Mouse (Mus musculus) limb, embryonic 14.5 days (tissue): Measurements from ENCODE around the gene Abca3. TPM values are rescaled to one million over a fixed set of nuclear protein-coding genes. Genes with fewer than 3 reads are reported as not detected.

Experiments
- ATAC-seq: fragments of 200-750 bp; cut with Nextera tagmentation; 2 replicates; pipeline ENCODE4 v1.8.0; 2017; ENCODE audit warnings: low read depth, moderate number of reproducible peaks, moderate TSS enrichment; ENCODE audit not compliant: low FRiP score
- DNase-seq: peaks from one replicate; pipeline ENCODE4 v3.0.0-alpha.2; 2015; ENCODE audit warnings: low spot score
- H3K27ac ChIP-seq: fragments of 300-500 bp; sonication (generic); replicated peaks from 2 replicates; pipeline ENCODE4 v1.5.1; 2014; ENCODE audit warnings: low read depth, mild to moderate bottlenecking, low read length, moderate library complexity, mixed read lengths
- H3K27me3 ChIP-seq: fragments of 300-500 bp; sonication (generic); 2 replicates; pipeline ENCODE4 v1.6.1; 2014; ENCODE audit warnings: low read length, mixed read lengths; ENCODE audit not compliant: control insufficient read depth, insufficient read depth
- H3K36me3 ChIP-seq: fragments of 300-500 bp; sonication (generic); 2 replicates; pipeline ENCODE4 v1.6.1; 2014; ENCODE audit warnings: mild to moderate bottlenecking, low read length, moderate library complexity, mixed read lengths; ENCODE audit not compliant: control insufficient read depth, insufficient read depth
- H3K4me1 ChIP-seq: fragments of 300-500 bp; sonication (generic); 2 replicates; pipeline ENCODE4 v1.6.1; 2014; ENCODE audit warnings: antibody characterized with exemption, low read length, mixed read lengths; ENCODE audit not compliant: control insufficient read depth, insufficient read depth
- H3K4me2 ChIP-seq: fragments of 300-500 bp; sonication (generic); replicated peaks from 2 replicates; pipeline ENCODE4 v1.6.1; 2014; ENCODE audit warnings: low read depth, mild to moderate bottlenecking, low read length, moderate library complexity; ENCODE audit not compliant: severe bottlenecking
- H3K4me3 ChIP-seq: fragments of 300-500 bp; sonication (generic); replicated peaks from 2 replicates; pipeline ENCODE4 v1.5.1; 2014; ENCODE audit warnings: low read length
- H3K9ac ChIP-seq: fragments of 300-500 bp; sonication (generic); 2 replicates; pipeline ENCODE4 v1.6.1; 2014; ENCODE audit warnings: mild to moderate bottlenecking, low read depth, low read length, moderate library complexity; ENCODE audit not compliant: severe bottlenecking
- H3K9me3 ChIP-seq: fragments of 300-500 bp; sonication (generic); 2 replicates; pipeline ENCODE4 v1.6.1; 2016; ENCODE audit warnings: low read length; ENCODE audit not compliant: control insufficient read depth
- POLR2A ChIP-seq: fragments of 200-500 bp; IDR thresholded peaks from 2 replicates; pipeline ENCODE4 v1.8.0; 2012; ENCODE audit warnings: inconsistent platforms, mild to moderate bottlenecking, moderate library complexity, borderline replicate concordance; ENCODE audit not compliant: insufficient read depth, insufficient read length; ENCODE audit errors: extremely low read depth
- WGBS: fragments of 180-500 bp; shearing (Covaris S2); extraction: QIAGEN DNeasy Blood & Tissue Kit; methylation state at CpG from one replicate; pipeline ENCODE4 v1.1.7; 2014; 5-methylcytosine and 5-hydroxymethylcytosine counted together
- polyA plus RNA-seq, 2 experiments: library from polyadenylated mRNA; depleted of rRNA in 1 of 2; stranded (reverse) in 1 of 2; unstranded in 1 of 2; fragments of >200 nt; fragmentation: Nextera tagmentation in 1 of 2; extraction: Ambion mirVana in 1 of 2; gene quantifications; 2 replicates each; pipeline versions ENCODE4 v1.2.1 to v1.2.3; 2012 to 2014

The Abca3 gene
- polyA plus RNA-seq, 2 experiments, result 9.0 to 12.4 TPM

GRCm38 (mm10) chr17:24346831-24347230 is 4.9 kb upstream of the Abca3 start:
- Histone ChIP-seq H3K9me3 (no peaks in the 10 kb centered on the region), H3K4me1 (no peaks in the 10 kb centered on the region), H3K4me3 (no peak overlapping the region), H3K27me3 (peaks cover 15% of the 10 kb centered on the region), H3K27ac (no peak overlapping the region), H3K4me2 (no peak overlapping the region), H3K36me3 (no peaks in the 10 kb centered on the region), H3K9ac (no peak overlapping the region)
- DNase-seq, result no peak
- no peak for TF ChIP-seq POLR2A
- 54% methylated on average over 7 of the region's 7 CpGs for WGBS
- no peak for ATAC-seq

- H3K27me3 ChIP-seq, result peaks cover 15% of the 10 kb centered on the region
- ATAC-seq (no peak), DNase-seq (peak; percentile 18)
- H3K4me1 ChIP-seq, result 0 out of 2 replicates have a peak, but pooled peaks cover 7% of the 10 kb centered on the region
- H3K9me3 ChIP-seq, result no peaks in the 10 kb centered on the region
- H3K27ac ChIP-seq, result no peak overlapping the region
- H3K4me2 ChIP-seq, result no peak overlapping the region
- WGBS, result 66% methylated on average over 2 of the region's 2 CpGs
- no peak overlapping the region for H3K4me3 ChIP-seq
- TF ChIP-seq POLR2A, result no peak
- no peaks in the 10 kb centered on the region for H3K36me3 ChIP-seq
- no peak overlapping the region for H3K9ac ChIP-seq
These were observed 2.6 kb upstream of the Abca3 start for GRCm38 (mm10) chr17:24349176-24349575.

- ATAC-seq, result no peak; the same call in 1 of the 2 replicates
- WGBS, result 4% methylated on average over 42 of the region's 42 CpGs
- H3K36me3 ChIP-seq, result no peaks in the 10 kb centered on the region
- peak within 1 kb of the TSS; percentile 73 for H3K4me3 ChIP-seq
- H3K27ac ChIP-seq, result no peak within 1 kb of the TSS
- no peaks in the 10 kb centered on the region for H3K9me3 ChIP-seq
- no peak for TF ChIP-seq POLR2A
- 0 out of 2 replicates have a peak, but pooled peaks cover 7% of the 10 kb centered on the region for H3K4me1 ChIP-seq
- no peak for DNase-seq
- H3K27me3 ChIP-seq, result peaks cover 15% of the 10 kb centered on the region
- peak within 1 kb of the TSS; percentile 93 for H3K4me2 ChIP-seq
- peak within 1 kb of the TSS; percentile 63 for H3K9ac ChIP-seq
These were observed 607 bp upstream of the Abca3 start, which contains the start of gene Abca17 for GRCm38 (mm10) chr17:24350926-24351759. Gene Abca17 (minus strand): TSS chr17:24351068.

- peak overlapping the region; percentile 73 for H3K4me3 ChIP-seq
- DNase-seq (peak; percentile 20), ATAC-seq (no peak)
- H3K4me1 ChIP-seq, result 0 out of 2 replicates have a peak, but pooled peaks cover 7% of the 10 kb centered on the region
- WGBS, result 5% methylated on average over 33 of the region's 36 CpGs
- no peak for TF ChIP-seq POLR2A
- peaks cover 15% of the 10 kb centered on the region for H3K27me3 ChIP-seq
- no peak overlapping the region for H3K27ac ChIP-seq
- H3K36me3 ChIP-seq, result no peaks in the 10 kb centered on the region
- peak overlapping the region; percentile 93 for H3K4me2 ChIP-seq
- no peaks in the 10 kb centered on the region for H3K9me3 ChIP-seq
- H3K9ac ChIP-seq, result peak overlapping the region; percentile 63
These were observed 832 bp downstream of the Abca3 start for GRCm38 (mm10) chr17:24352370-24353194.

GRCm38 (mm10) chr17:24353960-24354359 is 2.2 kb downstream of the Abca3 start:
- no peak overlapping the region for H3K4me2 ChIP-seq
- no peak overlapping the region for H3K27ac ChIP-seq
- no peak for TF ChIP-seq POLR2A

More at GRCm38 (mm10) chr17:24353960-24354359, 2.2 kb downstream of the Abca3 start:
- 71% methylated on average over 3 of the region's 3 CpGs for WGBS
- H3K4me3 ChIP-seq, result no peak overlapping the region
- DNase-seq, result no peak
- H3K9me3 ChIP-seq, result no peaks in the 10 kb centered on the region
- H3K4me1 ChIP-seq, result 0 out of 2 replicates have a peak, but pooled peaks cover 7% of the 10 kb centered on the region
- no peak overlapping the region for H3K9ac ChIP-seq
- H3K27me3 ChIP-seq, result peaks cover 15% of the 10 kb centered on the region
- no peaks in the 10 kb centered on the region for H3K36me3 ChIP-seq
- ATAC-seq, result no peak
